Mouse (Mus musculus) lung, adult 2 months (tissue): Measurements from ENCODE around the gene Qpctl. TPM values are rescaled to one million over a fixed set of nuclear protein-coding genes. Genes with fewer than 3 reads are reported as not detected.

ENCODE experiments used
- DNase-seq: peaks from one replicate; pipeline ENCODE4 v3.0.0; 2022
- H3K4me1 ChIP-seq: fragments of 200-500 bp; 2 replicates; pipeline ENCODE4 v1.6.1; 2011; ENCODE audit warnings: low read length; ENCODE audit not compliant: control insufficient read depth, insufficient read depth
- H3K4me3 ChIP-seq: fragments of 200-500 bp; replicated peaks from 2 replicates; pipeline ENCODE3; 2011; ENCODE audit warnings: low read depth, mild to moderate bottlenecking, control low read depth, low read length; ENCODE audit errors: extremely low read depth
- CTCF ChIP-seq: fragments of 200-500 bp; IDR thresholded peaks from 2 replicates; pipeline ENCODE4 v1.5.1; 2011; ENCODE audit warnings: mild to moderate bottlenecking, low read length, control low read depth; ENCODE audit not compliant: insufficient read depth
- POLR2A ChIP-seq: fragments of 200-500 bp; IDR thresholded peaks from 2 replicates; pipeline ENCODE4 v1.6.1; 2011; ENCODE audit warnings: low read depth, mild to moderate bottlenecking, control low read depth, low read length, borderline replicate concordance; ENCODE audit errors: extremely low read depth
- WGBS: fragments of 180-500 bp; shearing (Covaris S2); methylation state at CpG from one replicate; pipeline ENCODE4 v1.1.7; 2018; 5-methylcytosine and 5-hydroxymethylcytosine counted together
- polyA plus RNA-seq: library from polyadenylated mRNA; depleted of rRNA; stranded (reverse); fragments of >200 nt; gene quantifications from 2 replicates; pipeline ENCODE4 v1.2.3, GENCODE M21; 2012

The Qpctl gene
- polyA plus RNA-seq, 1 experiment = 14.9 TPM

DNA sequence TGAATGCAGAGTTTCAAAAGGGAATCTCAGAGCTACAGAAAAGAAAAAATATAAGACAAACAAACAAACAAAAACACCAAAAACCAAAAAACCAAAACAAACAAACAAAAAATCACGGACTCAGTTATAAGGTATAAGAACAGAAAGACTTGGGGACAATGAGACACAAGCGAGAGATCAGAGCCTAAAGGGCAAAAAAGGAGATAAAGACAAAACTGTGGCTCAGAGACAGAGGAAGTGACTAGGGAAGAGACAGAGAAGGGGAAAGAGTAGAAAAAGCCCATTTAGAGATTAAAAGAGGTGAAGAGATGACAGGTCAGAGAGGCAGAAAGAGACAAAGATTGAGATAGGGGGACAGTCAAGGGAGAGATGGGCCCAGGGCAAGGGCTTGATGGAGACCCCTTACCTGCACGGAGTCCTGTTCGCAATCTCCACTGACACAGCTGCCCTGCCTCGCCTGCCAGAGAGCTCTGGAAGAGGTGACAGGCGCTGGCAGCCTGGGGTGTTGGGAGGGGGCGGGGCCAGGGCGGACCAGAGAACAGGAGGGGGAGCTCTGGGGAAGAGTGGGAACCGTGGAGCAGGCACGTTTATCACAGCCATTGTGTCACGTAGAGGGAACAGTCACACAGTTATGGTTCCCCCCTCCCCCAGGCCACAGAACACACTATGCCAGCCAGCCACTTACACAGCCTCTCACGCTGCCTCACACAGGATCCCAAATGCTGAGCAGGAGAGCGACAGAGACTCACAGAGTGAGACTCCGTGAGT is 16.7 kb upstream of the Qpctl start, which contains the start of gene Gipr:
TSS of gene Gipr (minus strand) at position 472 of the 768 bp plus-strand sequence.
- Histone ChIP-seq H3K4me1 (no peaks in the 10 kb centered on the region), H3K4me3 (no peak within 1 kb of the TSS)
- WGBS = 18% methylated on average over 14 of the region's 14 CpGs
- no peak for TF ChIP-seq POLR2A
- no peak for TF ChIP-seq CTCF
- no peak for DNase-seq

DNA sequence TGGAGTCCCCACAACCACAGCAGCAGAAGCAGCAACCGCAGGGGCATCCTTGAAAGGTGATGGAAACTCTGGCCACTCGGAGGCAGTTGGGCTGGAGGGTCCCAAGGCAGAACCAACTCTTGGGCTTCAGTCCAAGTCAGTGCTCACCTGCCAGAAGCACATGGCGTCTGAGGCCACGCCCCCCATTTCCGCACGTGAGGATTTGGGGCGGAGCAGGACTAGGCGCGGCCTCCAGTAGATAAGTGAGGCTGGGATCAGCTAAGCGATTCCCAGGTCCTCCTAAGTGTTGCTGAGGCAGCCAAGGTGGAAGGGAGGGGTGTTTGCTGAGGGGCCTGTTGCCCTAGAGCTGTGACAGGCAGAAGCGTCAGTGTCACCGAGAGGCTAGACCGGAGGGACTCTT is 15.9 kb upstream of the Qpctl start:
- H3K4me1 ChIP-seq = no peaks in the 10 kb centered on the region
- DNase-seq = no peak
- 4% methylated on average over 13 of the region's 13 CpGs for WGBS
- no peak overlapping the region for H3K4me3 ChIP-seq
- TF ChIP-seq POLR2A = no peak
- TF ChIP-seq CTCF = no peak

DNA sequence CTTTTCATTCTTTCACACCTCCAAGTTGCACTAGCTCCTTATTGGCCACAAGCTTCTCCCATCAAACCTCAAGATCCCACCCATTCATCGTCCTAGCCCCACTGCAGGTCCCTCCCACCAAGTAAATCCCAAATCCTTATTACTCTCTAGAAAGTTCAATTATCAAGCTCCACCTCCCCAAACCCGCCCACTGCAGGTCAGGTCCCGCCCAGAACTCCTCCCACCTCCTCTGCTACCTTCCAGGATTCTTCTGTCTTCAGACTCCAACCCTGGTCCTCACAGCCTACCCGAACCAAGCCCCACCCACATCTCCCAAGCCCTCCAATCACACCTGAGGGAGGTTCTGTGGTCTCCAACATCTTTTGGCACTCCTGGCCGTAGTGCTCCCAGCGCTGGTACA is 15.1 kb upstream of the Qpctl start:
- H3K4me3 ChIP-seq = no peak overlapping the region
- no peak for DNase-seq
- 5% methylated on average over 6 of the region's 6 CpGs for WGBS
- H3K4me1 ChIP-seq = no peaks in the 10 kb centered on the region; the same call in 1 of the 2 replicates
- TF ChIP-seq CTCF (no peak), POLR2A (no peak)

DNA sequence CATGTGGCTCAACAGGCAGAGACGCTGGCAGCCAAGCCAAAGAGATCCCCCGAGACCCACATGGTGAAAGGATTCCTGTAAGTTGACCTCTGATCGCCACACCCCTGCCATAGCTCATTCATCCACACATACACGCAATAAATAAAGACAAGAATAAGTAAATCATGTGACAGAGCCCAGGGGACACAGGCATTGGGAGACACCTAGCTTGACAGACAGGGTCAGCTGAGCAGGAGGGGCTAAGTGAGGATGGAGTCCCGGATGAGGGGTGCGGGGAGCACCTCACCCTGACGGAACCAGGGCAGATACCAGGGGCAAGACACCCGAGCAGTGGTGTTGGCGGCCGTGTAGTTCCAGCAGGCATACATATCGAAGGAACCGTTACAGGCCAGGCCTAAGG is 14.7 kb upstream of the Qpctl start:
- Histone ChIP-seq H3K4me1 (no peaks in the 10 kb centered on the region; the same call in 1 of the 2 replicates), H3K4me3 (no peak overlapping the region)
- TF ChIP-seq POLR2A (no peak), CTCF (no peak)
- WGBS = 29% methylated on average over 12 of the region's 12 CpGs
- DNase-seq = no peak

DNA sequence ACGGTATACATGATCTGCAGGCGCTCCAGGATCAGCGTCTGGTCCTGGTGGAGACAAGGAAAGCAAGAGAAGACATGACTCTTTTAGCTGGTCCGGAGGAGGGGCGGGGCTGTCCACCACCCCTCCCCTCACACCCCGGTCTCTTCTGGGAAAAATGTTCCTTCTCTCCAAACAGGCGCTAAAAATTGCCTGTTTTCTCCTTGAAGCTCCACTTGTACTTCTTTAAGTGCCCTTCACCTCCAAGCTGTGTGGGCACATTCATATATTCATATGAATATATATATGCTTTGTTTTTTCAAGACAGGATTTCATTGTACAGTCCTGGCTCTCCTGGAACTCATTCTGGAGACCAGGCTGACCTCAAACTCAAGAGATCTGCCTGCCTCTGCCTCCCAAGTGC is 13.8 kb upstream of the Qpctl start:
- WGBS = 68% methylated on average over 7 of the region's 7 CpGs
- H3K4me1 ChIP-seq = no peaks in the 10 kb centered on the region; the same call in 1 of the 2 replicates
- no peak for DNase-seq
- no peak for TF ChIP-seq POLR2A
- TF ChIP-seq CTCF = no peak
- H3K4me3 ChIP-seq = no peak overlapping the region

DNA sequence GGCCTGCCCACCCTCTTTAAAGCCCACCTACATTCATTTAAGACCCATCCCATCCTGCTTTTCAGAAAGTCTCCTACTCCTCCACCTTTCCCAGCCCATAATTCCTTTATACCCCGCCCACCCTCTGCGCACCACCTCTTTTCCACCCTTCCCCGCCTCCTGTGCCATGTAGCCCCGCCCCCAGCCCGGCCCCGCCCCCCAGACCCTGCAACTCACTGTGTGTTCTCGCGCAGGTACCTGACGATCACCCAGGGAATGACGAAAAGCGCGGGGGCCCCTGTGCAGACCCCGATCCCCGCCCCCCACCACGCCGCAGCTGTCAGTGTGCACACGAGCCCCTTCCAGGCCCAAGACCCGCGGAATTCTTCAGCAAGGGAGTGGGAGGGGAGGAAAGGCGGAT is 11.0 kb upstream of the Qpctl start:
- WGBS = 1% methylated on average over 20 of the region's 20 CpGs
- DNase-seq = no peak
- Histone ChIP-seq H3K4me1 (no peaks in the 10 kb centered on the region; the same call in none of the 2 replicates), H3K4me3 (no peak overlapping the region)
- TF ChIP-seq CTCF = no peak
- no peak for TF ChIP-seq POLR2A

DNA sequence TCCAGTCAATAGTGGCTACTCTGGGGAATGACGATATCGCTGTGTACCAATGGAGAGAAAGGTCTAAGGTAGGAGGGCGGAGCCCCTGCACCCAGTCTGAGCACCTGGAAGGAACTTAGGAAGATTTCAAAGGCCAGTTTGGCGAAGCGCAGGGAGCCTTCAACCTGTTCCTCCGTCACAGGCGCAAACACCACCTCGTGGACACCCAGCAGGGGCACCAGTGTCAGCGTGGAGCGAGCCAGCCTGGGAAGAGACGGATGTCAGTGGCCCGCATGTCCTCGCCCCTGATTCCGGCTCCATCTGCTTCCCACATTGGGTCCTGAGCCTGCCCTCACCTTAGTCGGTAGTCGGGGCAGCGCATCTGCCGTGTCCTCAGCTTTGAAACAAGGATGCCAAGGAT is 10.3 kb upstream of the Qpctl start:
- Histone ChIP-seq H3K4me1 (no peaks in the 10 kb centered on the region; the same call in none of the 2 replicates), H3K4me3 (no peak overlapping the region)
- no peak for TF ChIP-seq CTCF
- 22% methylated on average over 18 of the region's 18 CpGs for WGBS
- DNase-seq = no peak

DNA sequence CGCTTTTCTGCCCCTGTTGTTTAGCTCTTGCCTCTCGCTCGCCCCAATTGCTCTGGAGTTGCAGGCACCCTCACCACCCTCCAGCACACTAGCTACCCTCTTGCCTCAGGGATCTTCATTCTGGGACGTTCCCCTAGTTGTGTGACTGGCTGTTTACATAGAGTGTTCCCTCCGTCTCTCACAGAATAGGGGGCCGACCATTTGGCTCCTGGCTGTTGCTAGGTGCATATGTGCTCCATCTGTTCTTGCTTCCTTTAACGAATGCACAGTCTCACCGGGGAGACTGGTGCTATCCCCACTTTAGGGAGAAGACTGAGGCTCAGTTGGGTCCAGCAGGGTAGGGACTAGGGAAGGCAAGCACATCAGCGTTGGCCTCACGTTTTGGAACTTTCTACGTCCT is 9.5 kb upstream of the Qpctl start:
- TF ChIP-seq POLR2A (no peak), CTCF (no peak)
- no peak for DNase-seq
- 69% methylated on average over 11 of the region's 11 CpGs for WGBS
- Histone ChIP-seq H3K4me1 (no peaks in the 10 kb centered on the region; the same call in none of the 2 replicates), H3K4me3 (no peak overlapping the region)

DNA sequence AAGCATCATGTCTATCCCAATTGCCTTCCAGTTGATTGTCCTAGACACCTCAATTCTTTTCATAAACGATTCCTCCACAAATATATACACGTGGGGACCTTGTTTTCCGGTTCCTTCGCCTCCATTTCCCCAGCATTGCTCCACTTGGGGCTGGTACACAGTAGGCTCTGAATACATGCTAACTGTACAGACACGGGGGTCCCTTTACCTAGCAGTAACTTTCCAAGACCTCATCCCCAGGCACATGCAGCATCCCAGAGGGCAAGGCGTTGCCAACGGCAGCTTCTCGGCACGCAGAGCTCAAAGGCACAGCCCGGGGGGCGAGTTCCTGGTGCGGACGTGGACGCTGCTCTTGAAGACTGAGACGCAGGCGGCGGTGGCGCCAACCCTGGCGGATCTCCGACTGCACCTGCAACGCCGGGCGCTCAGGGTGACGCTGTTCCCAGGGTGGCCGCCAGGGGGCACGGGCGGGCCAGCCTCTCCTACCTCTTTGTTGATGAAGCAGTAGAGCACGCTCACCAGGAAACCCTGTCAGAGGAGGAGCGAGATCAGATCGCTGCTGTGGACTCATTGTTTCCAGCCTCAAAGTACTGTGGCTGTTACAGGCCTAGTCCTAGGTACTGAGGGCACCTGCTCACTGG is 8.2 kb upstream of the Qpctl start:
- peak; percentile 90 for DNase-seq
- no peak overlapping the region for H3K4me3 ChIP-seq
- 5% methylated on average over 30 of the region's 30 CpGs for WGBS
- TF ChIP-seq POLR2A = no peak
- TF ChIP-seq CTCF = peak; percentile 65
- H3K4me1 ChIP-seq = no peaks in the 10 kb centered on the region; the same call in none of the 2 replicates

DNA sequence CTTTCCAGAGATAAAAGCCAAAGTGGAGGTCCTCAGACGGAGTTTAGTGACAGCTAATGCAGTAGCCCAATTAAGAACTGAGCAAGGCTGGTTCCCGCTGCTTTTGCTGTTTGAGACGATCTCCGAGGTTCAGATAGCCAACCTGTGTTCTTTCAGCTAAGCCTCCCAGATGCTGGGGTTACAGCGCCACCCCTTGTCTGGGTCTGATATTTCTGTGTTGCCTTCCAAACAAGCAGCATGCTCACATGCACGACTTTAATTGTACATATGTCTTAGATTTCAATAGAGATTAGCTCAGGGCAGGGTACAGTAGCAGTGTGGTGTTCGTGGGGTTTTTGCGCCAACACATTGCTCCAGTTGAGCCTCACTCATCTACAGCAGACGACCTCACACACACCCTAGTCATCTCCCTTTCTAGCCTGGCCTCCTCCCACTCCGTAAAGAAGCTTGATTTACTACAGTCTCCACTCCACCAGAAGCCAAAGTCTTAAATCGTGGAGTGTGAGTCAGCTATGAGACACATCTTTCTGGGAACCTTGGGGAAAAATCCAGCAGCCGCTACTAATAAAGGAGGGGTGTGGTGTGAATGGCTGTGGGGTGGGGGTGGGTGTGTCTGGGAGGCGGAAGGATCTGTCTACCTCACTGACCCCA is 6.9 kb upstream of the Qpctl start:
- no peak for DNase-seq
- WGBS = 67% methylated on average over 13 of the region's 13 CpGs
- no peak for TF ChIP-seq CTCF
- TF ChIP-seq POLR2A = no peak
- Histone ChIP-seq H3K4me1 (no peaks in the 10 kb centered on the region; the same call in none of the 2 replicates), H3K4me3 (no peak overlapping the region)
